Mouse (Mus musculus): ENCODE results near the gene Vav2. TPM values are rescaled to one million over a fixed set of nuclear protein-coding genes. Genes with fewer than 3 reads are reported as not detected.

The Vav2 gene
- polyA plus RNA-seq, 1 experiment from 2014 or later = 8.8 TPM

- no peak overlapping the region for H3K4me2 ChIP-seq
- peaks cover 83% of the 10 kb centered on the region for H3K36me3 ChIP-seq (ENCODE audit: poor library complexity, severe bottlenecking)
- no peaks in the 10 kb centered on the region for H3K27me3 ChIP-seq
- ATAC-seq = no peak
- no peak overlapping the region for H3K9ac ChIP-seq
- no peaks in the 10 kb centered on the region for H3K4me1 ChIP-seq
- WGBS = 90% methylated on average over 2 of the region's 2 CpGs
- no peak overlapping the region for H3K4me3 ChIP-seq
- H3K27ac ChIP-seq = no peak overlapping the region
- no peaks in the 10 kb centered on the region for H3K9me3 ChIP-seq (replicated peaks)
Observed at GRCm38 (mm10) chr2:27268325-27268724, 158.5 kb downstream of the Vav2 start.

- ATAC-seq = no peak
- 95% methylated on average over 3 of the region's 3 CpGs for WGBS
- Histone ChIP-seq H3K36me3 (ENCODE audit: poor library complexity, severe bottlenecking) (peaks cover 86% of the 10 kb centered on the region), H3K27ac (no peak overlapping the region), H3K27me3 (no peaks in the 10 kb centered on the region), H3K9ac (no peak overlapping the region), H3K4me1 (no peaks in the 10 kb centered on the region), H3K9me3 (replicated peaks) (no peaks in the 10 kb centered on the region), H3K4me2 (no peak overlapping the region), H3K4me3 (no peak overlapping the region)
Observed at GRCm38 (mm10) chr2:27265819-27266218, 161.0 kb downstream of the Vav2 start.

- H3K27me3 ChIP-seq = no peaks in the 10 kb centered on the region
- H3K4me1 ChIP-seq = no peaks in the 10 kb centered on the region
- 98% methylated on average over 4 of the region's 4 CpGs for WGBS
- H3K4me2 ChIP-seq = no peak overlapping the region
- no peak overlapping the region for H3K27ac ChIP-seq
- no peak for ATAC-seq
- H3K4me3 ChIP-seq = no peak overlapping the region
- no peak overlapping the region for H3K9ac ChIP-seq
- H3K36me3 ChIP-seq (ENCODE audit: poor library complexity, severe bottlenecking) = peaks cover 60% of the 10 kb centered on the region
- H3K9me3 ChIP-seq (replicated peaks) = no peaks in the 10 kb centered on the region
Observed at GRCm38 (mm10) chr2:27262984-27263383, 163.8 kb downstream of the Vav2 start.

GRCm38 (mm10) chr2:27251434-27251833 is 175.4 kb downstream of the Vav2 start:
- Histone ChIP-seq H3K9me3 (replicated peaks) (no peaks in the 10 kb centered on the region), H3K4me3 (no peak overlapping the region), H3K4me1 (peaks cover 7% of the 10 kb centered on the region), H3K4me2 (no peak overlapping the region), H3K9ac (no peak overlapping the region), H3K27ac (no peak overlapping the region), H3K27me3 (no peaks in the 10 kb centered on the region), H3K36me3 (ENCODE audit: poor library complexity, severe bottlenecking) (no peaks in the 10 kb centered on the region)
- ATAC-seq = no peak

GRCm38 (mm10) chr2:27248211-27248610 is 178.6 kb downstream of the Vav2 start, which contains the start of gene Sardh:
Sardh (minus strand) TSS chr2:27248337.
- Histone ChIP-seq H3K9me3 (replicated peaks) (no peaks in the 10 kb centered on the region), H3K9ac (no peak within 1 kb of the TSS), H3K36me3 (ENCODE audit: poor library complexity, severe bottlenecking) (no peaks in the 10 kb centered on the region), H3K4me2 (no peak within 1 kb of the TSS), H3K4me3 (no peak within 1 kb of the TSS), H3K27me3 (no peaks in the 10 kb centered on the region), H3K27ac (no peak within 1 kb of the TSS), H3K4me1 (peaks cover 7% of the 10 kb centered on the region)
- ATAC-seq = no peak
- 79% methylated on average over 2 of the region's 2 CpGs for WGBS

GRCm38 (mm10) chr2:27247487-27247863 is 179.4 kb downstream of the Vav2 start:
- H3K27ac ChIP-seq = no peak overlapping the region
- WGBS = 58% methylated on average over 2 of the region's 2 CpGs
- H3K27me3 ChIP-seq = no peaks in the 10 kb centered on the region
- H3K4me2 ChIP-seq = no peak overlapping the region
- no peak for ATAC-seq
- no peaks in the 10 kb centered on the region for H3K36me3 ChIP-seq (ENCODE audit: poor library complexity, severe bottlenecking)
- peaks cover 7% of the 10 kb centered on the region for H3K4me1 ChIP-seq
- H3K9me3 ChIP-seq (replicated peaks) = no peaks in the 10 kb centered on the region
- H3K9ac ChIP-seq = no peak overlapping the region
- H3K4me3 ChIP-seq = no peak overlapping the region

GRCm38 (mm10) chr2:27246712-27247486 is 179.9 kb downstream of the Vav2 start:
- Histone ChIP-seq H3K4me3 (no peak overlapping the region), H3K4me1 (peaks cover 7% of the 10 kb centered on the region), H3K27ac (no peak overlapping the region), H3K9ac (no peak overlapping the region; the same call in 1 of the 2 replicates), H3K9me3 (replicated peaks) (no peaks in the 10 kb centered on the region), H3K36me3 (ENCODE audit: poor library complexity, severe bottlenecking) (no peaks in the 10 kb centered on the region), H3K4me2 (no peak overlapping the region), H3K27me3 (no peaks in the 10 kb centered on the region)
- WGBS = 50% methylated on average over 7 of the region's 7 CpGs
- peak; percentile 50; the same call in 1 of the 2 replicates for ATAC-seq

- H3K27me3 ChIP-seq = no peaks in the 10 kb centered on the region
- no peak overlapping the region for H3K4me2 ChIP-seq
- H3K4me3 ChIP-seq = no peak overlapping the region
- H3K9ac ChIP-seq = no peak overlapping the region
- peaks cover 7% of the 10 kb centered on the region for H3K4me1 ChIP-seq
- no peak overlapping the region for H3K27ac ChIP-seq
- WGBS = 63% methylated on average over 7 of the region's 7 CpGs
- ATAC-seq = no peak
- no peaks in the 10 kb centered on the region for H3K9me3 ChIP-seq (replicated peaks)
- H3K36me3 ChIP-seq (ENCODE audit: poor library complexity, severe bottlenecking) = no peaks in the 10 kb centered on the region
Observed at GRCm38 (mm10) chr2:27245947-27246346, 180.9 kb downstream of the Vav2 start.

GRCm38 (mm10) chr2:27237342-27237741 is 189.5 kb downstream of the Vav2 start:
- no peaks in the 10 kb centered on the region for H3K27me3 ChIP-seq
- H3K4me3 ChIP-seq = no peak overlapping the region
- WGBS = 22% methylated on average over 4 of the region's 4 CpGs
- H3K9me3 ChIP-seq (replicated peaks) = no peaks in the 10 kb centered on the region
- H3K4me2 ChIP-seq = no peak overlapping the region
- H3K27ac ChIP-seq = no peak overlapping the region
- no peak overlapping the region for H3K9ac ChIP-seq
- peak; percentile 48; the same call in 1 of the 2 replicates for ATAC-seq
- 0 out of 2 replicates have a peak, but pooled peaks cover 3% of the 10 kb centered on the region for H3K4me1 ChIP-seq
- no peaks in the 10 kb centered on the region for H3K36me3 ChIP-seq (ENCODE audit: poor library complexity, severe bottlenecking)

- Histone ChIP-seq H3K9me3 (replicated peaks) (no peaks in the 10 kb centered on the region), H3K4me2 (no peak overlapping the region), H3K4me1 (0 out of 2 replicates have a peak, but pooled peaks cover 7% of the 10 kb centered on the region), H3K36me3 (ENCODE audit: poor library complexity, severe bottlenecking) (no peaks in the 10 kb centered on the region), H3K27me3 (no peaks in the 10 kb centered on the region), H3K27ac (no peak overlapping the region), H3K4me3 (no peak overlapping the region), H3K9ac (no peak overlapping the region)
- WGBS = 21% methylated on average over 3 of the region's 3 CpGs
- ATAC-seq = peak; percentile 69; the same call in 1 of the 2 replicates
Observed at GRCm38 (mm10) chr2:27235729-27236128, 191.1 kb downstream of the Vav2 start.

GRCm38 (mm10) chr2:27232376-27232775 is 194.5 kb downstream of the Vav2 start:
- Histone ChIP-seq H3K9me3 (replicated peaks) (no peaks in the 10 kb centered on the region), H3K27me3 (no peaks in the 10 kb centered on the region)

GRCm38 (mm10) chr2:27229481-27230105 is 197.2 kb downstream of the Vav2 start:
- 100% methylated on average over 2 of the region's 2 CpGs for WGBS
- 0 out of 2 replicates have a peak, but pooled peaks cover 7% of the 10 kb centered on the region for H3K4me1 ChIP-seq
- H3K4me2 ChIP-seq = no peak overlapping the region
- H3K9me3 ChIP-seq (replicated peaks) = no peaks in the 10 kb centered on the region
- H3K4me3 ChIP-seq = no peak overlapping the region
- ATAC-seq = no peak
- no peaks in the 10 kb centered on the region for H3K27me3 ChIP-seq
- H3K27ac ChIP-seq = no peak overlapping the region
- H3K9ac ChIP-seq = no peak overlapping the region
- H3K36me3 ChIP-seq (ENCODE audit: poor library complexity, severe bottlenecking) = no peaks in the 10 kb centered on the region

More at GRCm38 (mm10) chr2:27232376-27232775, 194.5 kb downstream of the Vav2 start:
- H3K4me3 ChIP-seq = no peak overlapping the region
- ATAC-seq = no peak
- H3K4me1 ChIP-seq = 0 out of 2 replicates have a peak, but pooled peaks cover 7% of the 10 kb centered on the region
- WGBS = 28% methylated on average over 7 of the region's 7 CpGs
- no peak overlapping the region for H3K27ac ChIP-seq
- H3K9ac ChIP-seq = no peak overlapping the region
- no peaks in the 10 kb centered on the region for H3K36me3 ChIP-seq (ENCODE audit: poor library complexity, severe bottlenecking)
- H3K4me2 ChIP-seq = no peak overlapping the region

Measured in forebrain, embryonic 13.5 days (tissue).